Mouse (Mus musculus): ENCODE data around the gene Glrp1. TPM values are rescaled to one million over a fixed set of nuclear protein-coding genes. Genes with fewer than 3 reads are reported as not detected.

Glrp1 gene
- polyA plus RNA-seq, 2 experiments, result 0.09 TPM; not detected in 1

DNA sequence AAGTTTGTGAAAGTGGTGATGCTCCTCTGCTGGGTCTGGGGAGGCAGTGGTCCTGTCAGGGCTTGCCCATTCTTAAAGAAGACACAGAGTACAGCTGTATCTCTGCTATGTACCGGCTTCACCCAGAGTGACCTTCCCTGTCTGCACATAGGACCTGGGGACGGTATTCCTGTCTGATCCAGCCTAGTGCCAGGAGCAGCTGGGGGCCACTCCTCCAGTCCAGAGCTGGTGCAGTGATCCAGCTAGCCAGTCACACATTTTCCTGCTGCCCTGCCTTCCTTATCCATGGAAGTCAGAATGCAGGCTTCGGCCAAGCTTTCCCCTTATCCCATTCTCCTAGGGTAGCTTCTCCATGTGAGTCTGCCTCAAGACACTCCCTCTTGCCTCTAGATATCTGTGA is 54.1 kb downstream of the Glrp1 start:
- Histone ChIP-seq H3K4me3 (ENCODE audit: insufficient read depth in 1 of 2, low read depth in 2 of 2, low read length in 2 of 2) (no peak overlapping the region), H3K36me3 (replicated peaks; ENCODE audit: control insufficient read depth, insufficient read depth, low read depth) (no peaks in the 10 kb centered on the region), H3K9ac (replicated peaks) (no peak overlapping the region), H3K4me2 (ENCODE audit: low read depth) (no peak overlapping the region), H3K9me3 (ENCODE audit: control insufficient read depth, low read length) (no peaks in the 10 kb centered on the region), H3K27me3 (ENCODE audit: control insufficient read depth, insufficient read depth, low read length) (no peaks in the 10 kb centered on the region), H3K4me1 (replicated peaks; ENCODE audit: control insufficient read depth in 2 of 2, insufficient read depth in 2 of 2, low read length in 1 of 2) (no peaks in the 10 kb centered on the region), H3K27ac (no peak overlapping the region)
- no peak for ATAC-seq (ENCODE audit: insufficient read depth)
- no peak for DNase-seq (ENCODE audit: low read depth in 3 of 3, low spot score in 3 of 3)
- WGBS (ENCODE audit: insufficient replicate concordance), result 74% methylated on average over 3 of the region's 3 CpGs
- TF ChIP-seq EP300 (IDR thresholded peaks at IDR 0.05; ENCODE audit: low read depth) (no peak), CTCF (IDR thresholded peaks at IDR 0.05; ENCODE audit: low read depth) (no peak)

- Histone ChIP-seq H3K4me3 (ENCODE audit: insufficient read depth in 1 of 2, low read depth in 2 of 2, low read length in 2 of 2) (no peak overlapping the region), H3K9me3 (ENCODE audit: control insufficient read depth, low read length) (no peaks in the 10 kb centered on the region), H3K4me2 (ENCODE audit: low read depth) (no peak overlapping the region), H3K4me1 (replicated peaks; ENCODE audit: control insufficient read depth in 2 of 2, insufficient read depth in 2 of 2, low read length in 1 of 2) (no peaks in the 10 kb centered on the region), H3K36me3 (replicated peaks; ENCODE audit: control insufficient read depth, insufficient read depth, low read depth) (no peaks in the 10 kb centered on the region), H3K27me3 (ENCODE audit: control insufficient read depth, insufficient read depth, low read length) (no peaks in the 10 kb centered on the region), H3K27ac (no peak overlapping the region), H3K9ac (replicated peaks) (no peak overlapping the region)
- no peak for DNase-seq (ENCODE audit: low read depth in 3 of 3, low spot score in 3 of 3)
- WGBS (ENCODE audit: insufficient replicate concordance), result 22% methylated on average over 3 of the region's 3 CpGs
- no peak for TF ChIP-seq CTCF (IDR thresholded peaks at IDR 0.05; ENCODE audit: low read depth)
- no peak for ATAC-seq (ENCODE audit: insufficient read depth)
Measured at GRCm38 (mm10) chr1:88454703-88455102, 55.2 kb downstream of the Glrp1 start.

- Histone ChIP-seq H3K9me3 (ENCODE audit: control insufficient read depth, low read length) (no peaks in the 10 kb centered on the region), H3K27me3 (ENCODE audit: control insufficient read depth, insufficient read depth, low read length) (no peaks in the 10 kb centered on the region), H3K4me2 (ENCODE audit: low read depth) (no peak overlapping the region), H3K27ac (no peak overlapping the region), H3K4me3 (ENCODE audit: insufficient read depth in 1 of 2, low read depth in 2 of 2, low read length in 2 of 2) (no peak overlapping the region), H3K4me1 (replicated peaks; ENCODE audit: control insufficient read depth in 2 of 2, insufficient read depth in 2 of 2, low read length in 1 of 2) (no peaks in the 10 kb centered on the region; a peak in 1 of 4 replicates), H3K9ac (replicated peaks) (no peak overlapping the region), H3K36me3 (replicated peaks; ENCODE audit: control insufficient read depth, insufficient read depth, low read depth) (no peaks in the 10 kb centered on the region)
- no peak for TF ChIP-seq EP300 (IDR thresholded peaks at IDR 0.05; ENCODE audit: low read depth)
- TF ChIP-seq CTCF (IDR thresholded peaks at IDR 0.05; ENCODE audit: low read depth), result no peak
- WGBS (ENCODE audit: insufficient replicate concordance), result 62% methylated on average over 6 of the region's 6 CpGs
- ATAC-seq (ENCODE audit: insufficient read depth) (no peak), DNase-seq (ENCODE audit: low read depth in 3 of 3, low spot score in 3 of 3) (no peak)
Measured at GRCm38 (mm10) chr1:88452198-88452597, 57.7 kb downstream of the Glrp1 start.

DNA sequence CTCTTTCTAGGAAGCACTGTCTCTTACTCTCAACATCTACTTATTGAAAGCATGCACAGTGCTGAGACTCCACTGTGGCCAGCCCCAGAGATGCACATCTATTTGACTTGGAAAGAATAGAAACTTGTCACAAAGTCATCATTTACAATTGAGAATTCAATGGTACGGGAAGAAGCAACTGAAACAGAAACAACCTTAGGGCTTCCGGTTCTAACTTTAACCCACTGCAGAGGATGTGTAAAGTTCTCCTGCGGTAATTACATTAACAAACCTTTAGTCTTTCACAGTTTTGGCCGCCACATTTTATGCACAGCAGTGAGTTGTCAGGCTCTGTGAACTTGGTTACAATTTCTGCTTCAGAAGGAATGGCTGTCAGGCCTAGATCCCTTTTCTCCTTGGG is 59.2 kb downstream of the Glrp1 start:
- Histone ChIP-seq H3K4me1 (replicated peaks; ENCODE audit: control insufficient read depth in 2 of 2, insufficient read depth in 2 of 2, low read length in 1 of 2) (no peaks in the 10 kb centered on the region; a peak in 1 of 4 replicates), H3K9me3 (ENCODE audit: control insufficient read depth, low read length) (no peaks in the 10 kb centered on the region), H3K36me3 (replicated peaks; ENCODE audit: control insufficient read depth, insufficient read depth, low read depth) (no peaks in the 10 kb centered on the region), H3K4me2 (ENCODE audit: low read depth) (no peak overlapping the region), H3K4me3 (ENCODE audit: insufficient read depth in 1 of 2, low read depth in 2 of 2, low read length in 2 of 2) (no peak overlapping the region), H3K27me3 (ENCODE audit: control insufficient read depth, insufficient read depth, low read length) (no peaks in the 10 kb centered on the region), H3K27ac (no peak overlapping the region), H3K9ac (replicated peaks) (no peak overlapping the region)
- DNase-seq (ENCODE audit: low read depth in 3 of 3, low spot score in 3 of 3), result no peak
- TF ChIP-seq EP300 (IDR thresholded peaks at IDR 0.05; ENCODE audit: low read depth) (no peak), CTCF (IDR thresholded peaks at IDR 0.05; ENCODE audit: low read depth) (no peak)
- ATAC-seq (ENCODE audit: insufficient read depth), result no peak
- 64% methylated on average over 4 of the region's 4 CpGs for WGBS (ENCODE audit: insufficient replicate concordance)

Other genes starting within 250 kb of the Glrp1 start
- 51.9 and 61.0 TPM in 2 replicates for gene Hjurp, start 232.4 kb downstream of the Glrp1 start, polyA plus RNA-seq (2012; rRNA removed)
- gene Hjurp, start 232.4 kb downstream of the Glrp1 start, polyA plus RNA-seq (2014; fragmentation: Nextera tagmentation; extraction: Ambion mirVana), result 38.0 and 42.9 TPM in 2 replicates
- not detected in 2 replicates for gene Trpm8, start 232.4 kb downstream of the Glrp1 start, polyA plus RNA-seq (2012; rRNA removed)
- gene Trpm8, start 232.4 kb downstream of the Glrp1 start, polyA plus RNA-seq (2014; fragmentation: Nextera tagmentation; extraction: Ambion mirVana), result not detected in 2 replicates
- gene Spp2, start 103.1 kb downstream of the Glrp1 start, polyA plus RNA-seq (2012; rRNA removed), result 158 and 168 TPM in 2 replicates
- 329 and 371 TPM in 2 replicates for gene Spp2, start 103.1 kb downstream of the Glrp1 start, polyA plus RNA-seq (2014; fragmentation: Nextera tagmentation; extraction: Ambion mirVana)
- 0.57 and 0.76 TPM in 2 replicates for gene Arl4c, start 192.2 kb upstream of the Glrp1 start, polyA plus RNA-seq (2012; rRNA removed)
- 0.27 and 0.56 TPM in 2 replicates for gene Arl4c, start 192.2 kb upstream of the Glrp1 start, polyA plus RNA-seq (2014; fragmentation: Nextera tagmentation; extraction: Ambion mirVana)

Measured in liver, embryonic 14.5 days (tissue).